Mouse (Mus musculus): ENCODE data around the gene Plekhg6.

The Plekhg6 gene

DNA sequence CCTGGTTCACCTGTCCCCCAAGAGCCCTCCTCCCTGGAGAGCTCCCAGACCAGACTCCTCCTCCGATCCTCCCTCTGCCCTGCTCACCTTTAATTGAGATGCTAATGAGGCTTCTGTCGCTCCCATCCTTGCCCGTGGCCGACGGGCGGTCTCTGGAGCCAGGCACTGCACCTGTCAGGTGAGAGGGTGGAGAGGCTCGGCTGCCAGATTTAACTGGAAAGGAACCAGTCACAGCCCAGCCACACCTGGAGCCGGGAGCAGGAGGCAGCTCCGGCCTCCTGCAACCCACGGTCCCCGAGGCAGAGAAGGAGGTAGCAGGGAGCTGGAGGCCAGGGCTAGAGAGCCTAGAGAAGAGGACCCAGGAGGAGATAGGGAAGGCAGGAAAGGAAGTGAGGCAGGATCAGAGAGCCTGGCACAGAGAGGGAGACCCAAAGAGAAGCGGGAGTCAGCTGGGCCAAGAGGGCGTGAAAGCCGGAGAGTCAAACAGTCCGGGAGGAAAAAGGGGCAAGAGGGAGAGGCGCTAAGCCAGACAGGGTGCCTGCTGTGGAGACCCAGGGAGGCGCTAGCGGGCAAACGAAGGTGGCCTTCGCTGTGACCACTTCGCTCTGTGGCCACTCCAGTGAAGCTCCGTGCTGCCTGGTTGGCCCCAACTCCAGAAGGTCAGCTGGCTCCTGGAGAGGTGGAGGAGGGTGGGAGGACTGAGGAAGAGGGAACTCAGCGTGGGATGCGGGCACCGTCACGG is 59.3 kb downstream of the Plekhg6 start:
- no peak for DNase-seq

DNA sequence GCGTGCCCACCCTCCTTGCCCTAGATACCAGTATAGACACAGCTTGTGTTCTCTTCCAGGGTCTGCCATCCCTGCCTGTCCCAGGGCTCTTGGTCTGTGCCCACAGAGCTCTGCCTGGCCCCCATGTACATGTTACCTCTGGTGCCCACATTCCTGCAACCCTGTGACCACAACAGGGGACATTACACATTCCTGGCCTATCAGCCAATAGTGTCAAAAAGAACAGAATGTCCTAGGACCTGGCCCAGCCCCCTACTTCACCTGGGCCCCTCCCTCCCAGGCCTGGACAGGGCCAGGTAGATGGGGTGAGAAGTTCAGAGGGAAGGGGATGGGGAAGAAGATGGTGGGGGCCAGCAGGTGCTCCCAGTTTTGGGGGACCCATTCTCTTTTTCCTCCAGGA is 60.3 kb downstream of the Plekhg6 start, which contains the start of gene Scnn1a:
TSS of gene Scnn1a (plus strand) at position 337 of the 400 bp plus-strand sequence.
- DNase-seq = no peak

DNA sequence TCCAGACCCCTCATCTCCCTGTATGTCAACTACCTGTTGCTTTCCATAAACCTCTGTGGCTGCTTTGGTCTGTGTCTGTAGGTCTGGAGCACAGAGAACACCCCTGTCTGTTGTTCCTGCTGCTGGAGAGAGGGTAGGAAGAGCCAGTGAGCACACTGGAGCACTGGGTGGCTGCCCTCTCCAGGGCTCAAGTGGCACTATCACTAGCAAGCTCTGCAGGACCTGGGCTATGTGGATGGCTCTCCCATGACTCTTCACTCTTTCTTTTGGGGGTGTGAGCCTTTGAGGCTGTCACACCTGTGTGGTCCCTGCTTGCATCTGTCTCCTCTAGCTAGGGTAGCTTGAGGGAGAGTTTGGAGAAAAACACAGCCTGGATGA is 60.7 kb downstream of the Plekhg6 start:
- DNase-seq = no peak

DNA sequence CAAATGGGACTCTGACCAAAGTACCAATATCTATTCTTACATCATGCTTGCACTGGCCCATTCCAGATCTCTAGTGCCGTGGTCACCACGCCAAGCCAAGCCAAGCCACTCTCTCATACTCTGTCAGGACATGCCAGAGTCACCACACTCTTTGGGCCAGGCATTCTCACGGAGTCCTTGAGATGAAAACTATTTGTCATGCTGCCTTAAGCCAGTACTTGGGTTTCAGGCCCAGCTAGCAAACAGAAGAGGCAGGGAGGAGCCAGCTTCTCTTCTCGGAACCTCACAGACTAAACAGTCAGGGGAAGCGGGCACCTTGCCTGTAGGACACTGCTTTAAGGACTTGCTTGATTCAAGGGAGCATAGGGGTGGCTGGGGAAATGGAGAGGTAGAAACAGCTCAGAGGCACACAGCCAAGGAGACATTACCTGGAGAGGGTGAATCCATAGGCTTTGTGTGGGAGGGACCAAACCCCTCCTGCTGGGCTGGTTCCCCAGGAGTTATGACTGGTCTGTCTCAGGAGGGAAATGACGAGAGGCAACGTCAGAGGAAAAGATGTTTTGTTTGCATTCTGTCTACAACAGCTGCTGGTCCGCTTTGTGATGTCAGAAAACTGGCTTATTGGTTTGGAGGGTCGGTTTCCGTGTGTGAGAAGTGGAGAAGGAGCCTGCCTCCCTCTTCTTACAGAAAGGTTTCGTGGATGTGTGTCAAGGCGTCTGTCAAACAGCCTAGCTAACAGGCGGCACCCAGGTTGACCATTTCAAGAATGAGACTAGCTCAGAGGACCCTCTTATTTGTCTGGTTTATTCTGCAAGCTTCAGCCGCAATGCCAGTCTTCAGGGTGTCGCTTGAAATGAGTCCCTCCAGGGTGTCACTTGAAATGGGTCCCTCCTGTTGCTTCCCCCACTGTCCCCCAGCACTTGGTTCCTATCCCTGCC is 61.3 kb downstream of the Plekhg6 start:
- DNase-seq = no peak

DNA sequence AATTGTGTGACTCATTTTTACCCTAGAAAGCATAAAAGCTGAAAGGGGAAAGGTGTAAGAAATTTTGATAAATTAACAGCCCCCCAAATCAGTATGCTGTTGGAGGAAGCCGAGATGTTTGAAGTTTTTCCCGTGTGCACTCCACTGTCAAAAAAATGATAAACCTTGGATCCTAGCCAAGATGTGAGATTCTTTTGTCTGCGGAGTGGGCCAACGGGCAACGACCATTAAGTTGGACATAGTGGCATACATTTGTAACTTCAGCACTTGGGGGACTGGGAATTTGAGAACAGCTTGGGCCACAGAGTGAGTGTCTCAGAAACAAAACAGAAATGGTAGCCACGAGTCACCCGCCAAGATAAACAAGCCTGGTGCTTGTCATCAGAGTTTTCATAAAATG is 63.5 kb downstream of the Plekhg6 start:
- DNase-seq = no peak

DNA sequence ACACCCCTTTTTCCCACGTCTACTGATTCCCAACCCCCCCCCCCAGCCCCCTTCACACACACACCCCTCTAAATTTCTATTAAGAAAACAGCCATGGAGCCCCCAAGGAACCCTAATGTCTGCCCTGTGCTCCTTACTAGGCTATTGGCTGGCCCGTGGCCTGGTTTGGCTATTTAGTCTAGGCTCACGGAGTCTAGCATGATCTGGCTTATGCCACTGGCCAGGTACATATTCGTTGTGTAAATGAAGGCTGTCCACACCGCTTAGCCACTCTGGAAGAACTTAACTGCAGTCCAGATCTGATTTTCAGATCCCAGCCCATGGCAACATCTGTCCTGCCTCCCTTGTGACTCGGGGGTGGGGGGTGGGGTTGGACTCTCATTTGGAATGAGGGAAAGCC is 65.8 kb downstream of the Plekhg6 start:
- no peak for DNase-seq

DNA sequence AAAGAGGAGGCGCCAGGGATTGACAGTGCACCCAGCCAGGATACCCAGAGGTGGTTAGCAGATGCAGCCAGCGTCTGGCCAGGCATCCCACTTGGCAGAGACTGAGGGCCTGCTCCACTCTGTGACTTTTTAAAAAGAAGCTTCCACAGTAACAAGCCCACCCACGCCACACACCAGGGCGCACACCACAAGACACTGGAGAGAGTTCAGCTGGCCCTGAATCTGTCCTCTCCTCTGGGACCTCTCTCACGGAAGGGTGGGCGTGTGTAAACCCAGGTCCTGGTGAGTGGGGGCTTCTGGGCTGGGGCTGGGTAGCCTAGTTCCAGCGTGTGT is 66.4 kb downstream of the Plekhg6 start:
- DNase-seq = no peak

DNA sequence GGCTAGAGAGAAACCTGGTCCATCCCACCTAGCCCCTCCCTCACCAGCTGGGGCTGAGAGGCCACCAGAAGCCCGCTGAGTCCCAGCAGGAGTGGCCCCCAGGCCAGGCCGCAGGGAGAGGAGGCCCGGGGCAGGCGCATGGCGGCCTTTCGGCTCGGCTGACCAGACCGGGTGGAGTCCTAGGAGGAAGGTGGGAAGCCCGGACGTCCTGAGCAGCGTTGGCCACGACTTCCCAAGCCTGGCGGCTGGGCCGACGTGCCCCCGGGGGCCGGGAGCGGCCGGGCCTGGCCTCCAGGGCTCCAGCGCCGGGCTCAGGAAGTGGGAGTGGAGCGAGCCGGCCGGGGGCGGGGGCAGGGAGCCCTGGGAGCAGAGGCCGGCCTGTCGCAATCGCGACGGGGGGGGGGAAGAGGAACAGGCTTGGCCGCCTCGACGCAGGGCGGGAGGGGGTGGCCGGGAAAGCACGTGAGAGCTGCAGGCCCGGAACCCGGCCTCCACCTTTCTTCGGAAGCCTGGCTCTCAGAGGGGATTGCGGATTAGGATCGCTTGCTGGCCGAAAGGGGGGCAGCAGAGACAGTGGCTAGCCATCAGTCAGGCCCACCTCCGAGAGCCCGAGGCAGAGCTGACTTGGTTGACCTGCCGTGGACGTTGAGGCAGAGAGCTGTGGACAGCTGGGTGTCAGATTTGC is 66.9 kb downstream of the Plekhg6 start, which contains the start of gene Ltbr:
TSS of gene Ltbr (minus strand) at position 340 of the 685 bp plus-strand sequence.
- DNase-seq = peak; percentile 36 to 57

Measured in spleen, adult 18-20 months (tissue).